Mouse (Mus musculus): ENCODE measurements around the gene Ctla4.

Gene Ctla4

GRCm38 (mm10) chr1:60961080-60961479, 74.3 kb downstream of the Ctla4 start:
- peak; percentile 68 for DNase-seq (ENCODE audit: low read depth, low spot score)

- peak; percentile 30 for DNase-seq (ENCODE audit: low read depth, low spot score)
Observed at GRCm38 (mm10) chr1:60962095-60962494, 75.3 kb downstream of the Ctla4 start.
